22 mouse cellular contexts compared by ENCODE assay signal in the genomic region with DNA sequence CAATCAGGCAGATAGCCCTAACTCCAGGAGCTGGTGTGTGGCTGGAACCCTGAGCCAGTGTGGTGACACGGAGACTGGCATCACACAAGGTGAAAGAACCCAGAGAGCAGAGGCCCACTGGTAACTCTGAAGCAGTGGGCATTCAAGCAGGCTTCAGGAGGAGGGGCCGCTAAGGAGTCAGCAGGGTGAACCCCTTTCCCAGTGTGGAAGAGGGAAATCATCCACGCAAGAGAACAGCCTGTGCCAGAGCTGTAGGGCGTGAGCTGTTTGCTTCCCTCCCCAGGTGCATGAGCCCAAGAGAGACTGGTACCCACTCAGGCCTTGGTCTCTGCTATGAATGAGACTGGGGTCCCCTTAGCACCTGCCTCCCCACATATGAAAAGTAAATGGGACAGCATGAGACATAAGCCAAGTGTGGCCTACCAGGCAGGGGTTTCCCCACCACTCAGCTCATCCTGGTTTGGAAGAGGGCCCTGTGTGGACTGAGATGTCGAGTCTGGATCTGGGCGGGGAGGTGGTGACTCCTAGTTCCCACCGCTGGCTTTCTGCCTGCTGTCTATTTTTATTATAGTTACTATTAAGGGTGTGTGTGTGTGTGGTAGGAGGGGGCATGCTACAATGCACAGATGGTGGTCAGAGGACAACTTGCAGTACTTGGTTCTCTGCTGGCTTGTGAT. TPM values are rescaled to one million over a fixed set of nuclear protein-coding genes. Genes with fewer than 3 reads are reported as not detected.
A peak's percentile ranks its signal among the peaks of the same experiment; 100 is the strongest.
DNase-seq lines count a peak whose midpoint lies in the region; ATAC-seq and TF ChIP-seq lines count a peak whose summit lies in the region.
"Had no signal": no experiment of that assay in that cellular context is flagged by ENCODE, and none has a peak within 500 bp of the region (broad histone marks: within the 10 kb centered on the region; RNA-seq: fewer than 3 reads in every experiment).

No protein-coding gene starts in this region.

- intact Hi-C loops in gastrocnemius, adult 2 months (cut with DNase I) = no loop called here

- H3K4me2 ChIP-seq in embryonic facial prominence, embryonic 15.5 days (replicated peaks) = no peak overlapping the region
- H3K4me2 ChIP-seq: embryonic facial prominence, embryonic 12.5 days; kidney, embryonic 15.5 days; neural tube, embryonic 12.5 days had no signal

- peaks cover 8% of the 10 kb centered on the region for H3K36me3 ChIP-seq in embryonic facial prominence, embryonic 15.5 days

- no peak overlapping the region; the same call in 1 of the 2 replicates for H3K4me3 ChIP-seq in gastrocnemius, adult 2 months
- H3K4me3 ChIP-seq in embryonic facial prominence, embryonic 15.5 days (replicated peaks) = no peak overlapping the region
- H3K4me3 ChIP-seq: embryonic facial prominence, embryonic 12.5 days; hindbrain, embryonic 10.5 days; kidney, embryonic 15.5 days; neural tube, embryonic 12.5 days had no signal

- WGBS in embryonic facial prominence, embryonic 15.5 days = 69% methylated on average over 7 of the region's 7 CpGs

- DNase-seq in gastrocnemius, adult 2 months = no peak
- DNase-seq in gastrocnemius, postnatal 25 days = no peak
- DNase-seq in layer of hippocampus, adult 9-11 months = peak; percentile 35
- no peak for DNase-seq in layer of hippocampus, postnatal 10 days (ENCODE audit: low spot score in 2 of 2)
- peak; percentile 52 for DNase-seq in 3T3-L1 (ENCODE audit: low read depth, low spot score)
- DNase-seq in spleen, postnatal 10 days (ENCODE audit: low spot score in 2 of 2) = no peak
- DNase-seq: adrenal gland, postnatal 25 days; cerebellum, adult 18-20 months; cerebellum, postnatal 14 days; lung, adult 2 months; midbrain, embryonic 14.5 days; thymus, adult 18-20 months; thymus, postnatal 36 days had no signal

- ATAC-seq in embryonic facial prominence, embryonic 15.5 days (ENCODE audit: insufficient number of reproducible peaks, low FRiP score, low TSS enrichment, low read depth) = no peak
- ATAC-seq: CD4-positive, CD25-positive, alpha-beta regulatory T cell, adult 4 months; forebrain, embryonic 14.5 days; hindbrain, postnatal 0 days had no signal

- peaks cover 28% of the 10 kb centered on the region for H3K4me1 ChIP-seq in embryonic facial prominence, embryonic 15.5 days
- H3K4me1 ChIP-seq: embryonic facial prominence, embryonic 12.5 days; neural tube, embryonic 12.5 days had no signal

- peak overlapping the region; percentile 56 for H3K27ac ChIP-seq in gastrocnemius, adult 2 months
- 0 out of 2 replicates have a peak overlapping the region, but pooled peaks have one; percentile 6 for H3K27ac ChIP-seq in embryonic facial prominence, embryonic 15.5 days (replicated peaks)
- H3K27ac ChIP-seq: embryonic facial prominence, embryonic 12.5 days; hindbrain, embryonic 10.5 days; hindbrain, postnatal 0 days; kidney, embryonic 15.5 days; neural tube, embryonic 12.5 days had no signal

- H3K9ac ChIP-seq in embryonic facial prominence, embryonic 15.5 days = no peak overlapping the region
- H3K9ac ChIP-seq: embryonic facial prominence, embryonic 12.5 days; neural tube, embryonic 12.5 days had no signal

- no peak for TF ChIP-seq CTCF in gastrocnemius, adult 2 months (IDR thresholded peaks at IDR 0.05)

- no peaks in the 10 kb centered on the region for H3K9me3 ChIP-seq in embryonic facial prominence, embryonic 15.5 days (replicated peaks)
- H3K9me3 ChIP-seq: embryonic facial prominence, embryonic 12.5 days; hindbrain, embryonic 10.5 days; kidney, embryonic 15.5 days; megakaryocyte, embryonic 14.5 days; neural tube, embryonic 12.5 days had no signal

- no peaks in the 10 kb centered on the region for H3K27me3 ChIP-seq in embryonic facial prominence, embryonic 15.5 days
- H3K27me3 ChIP-seq: embryonic facial prominence, embryonic 12.5 days; kidney, embryonic 15.5 days; neural tube, embryonic 12.5 days had no signal

RNA-seq across cellular contexts. Expression of a gene that starts 18.4 kb away (rescaled TPM):
- 10 to 100 TPM; 46.1 to 46.4 TPM for total RNA-seq in gastrocnemius, adult 2 months (2021)
- 10 to 100 TPM; 34.6 to 37.7 TPM for total RNA-seq in gastrocnemius, postnatal 25 days (2021)
- 100 to 1,000 TPM; 362 to 374 TPM for total RNA-seq in layer of hippocampus, postnatal 10 days (2021)
- polyA plus RNA-seq in embryonic facial prominence, embryonic 15.5 days (2015; fragmentation: Nextera tagmentation; extraction: Ambion mirVana) = 13.5 and 13.7 TPM in 2 replicates

RNA-seq across cellular contexts. Expression of a gene that starts 19.0 kb away (rescaled TPM):
- 10 to 100 TPM; 38.6 to 51.4 TPM for total RNA-seq in gastrocnemius, adult 2 months (2021)
- 10 to 100 TPM; 48.4 to 80.1 TPM for total RNA-seq in gastrocnemius, postnatal 25 days (2021)
- 100 to 1,000 TPM; 535 to 605 TPM for total RNA-seq in layer of hippocampus, postnatal 10 days (2021)
- polyA plus RNA-seq in embryonic facial prominence, embryonic 15.5 days (2015; fragmentation: Nextera tagmentation; extraction: Ambion mirVana) = 1,004 and 1,072 TPM in 2 replicates

RNA-seq across cellular contexts. Expression of a gene that starts 57.9 kb away (rescaled TPM):
- total RNA-seq in gastrocnemius, adult 2 months (2021) = 10 to 100 TPM; 14.3 to 17.3 TPM
- 10 to 100 TPM; 13.9 to 16.7 TPM for total RNA-seq in gastrocnemius, postnatal 25 days (2021)
- total RNA-seq in layer of hippocampus, postnatal 10 days (2021) = 10 to 100 TPM; 51.3 to 51.6 TPM
- polyA plus RNA-seq in embryonic facial prominence, embryonic 15.5 days (2015; fragmentation: Nextera tagmentation; extraction: Ambion mirVana) = 5.2 and 5.7 TPM in 2 replicates

Comparison
In these comparisons a context has a peak if more than half of its experiments do, and no peak if none do; other contexts are left out.
1. DNase-seq: peak in layer of hippocampus, adult 9-11 months (single experiment) and 3T3-L1 (single experiment); none in gastrocnemius, adult 2 months (single experiment), gastrocnemius, postnatal 25 days (single experiment), layer of hippocampus, postnatal 10 days (0 of 2) and spleen, postnatal 10 days (0 of 2).
2. RNA of a gene that starts 18.4 kb away (total RNA-seq): 362 to 374 TPM in layer of hippocampus, postnatal 10 days; 46.1 to 46.4 TPM in gastrocnemius, adult 2 months and 34.6 to 37.7 TPM in gastrocnemius, postnatal 25 days; every median in the first group is over 4 times any median in the second.
3. RNA of a gene that starts 19.0 kb away (total RNA-seq): 535 to 605 TPM in layer of hippocampus, postnatal 10 days; 48.4 to 80.1 TPM in gastrocnemius, postnatal 25 days and 38.6 to 51.4 TPM in gastrocnemius, adult 2 months; every median in the first group is over 4 times any median in the second.